Mouse (Mus musculus) midbrain, embryonic 16.5 days (tissue): ENCODE results near the gene Dcaf5. TPM values are rescaled to one million over a fixed set of nuclear protein-coding genes. Genes with fewer than 3 reads are reported as not detected.

Source experiments
- ATAC-seq: fragments of 200-750 bp; cut with Nextera tagmentation; 2 replicates; pipeline ENCODE4 v1.8.0; 2017; ENCODE audit warnings: moderate TSS enrichment
- H3K27ac ChIP-seq: fragments of 300-500 bp; sonication (generic); 2 replicates; pipeline ENCODE4 v1.5.1; 2014; ENCODE audit warnings: mild to moderate bottlenecking, low read length, mixed read lengths
- H3K27me3 ChIP-seq: fragments of 300-500 bp; sonication (generic); 2 replicates; pipeline ENCODE4 v1.6.1; 2014; ENCODE audit warnings: low read depth, low read length, mixed read lengths; ENCODE audit not compliant: control insufficient read depth, insufficient read depth
- H3K36me3 ChIP-seq: fragments of 300-500 bp; sonication (generic); 2 replicates; pipeline ENCODE4 v1.6.1; 2014; ENCODE audit warnings: mild to moderate bottlenecking, low read length, moderate library complexity, mixed read lengths; ENCODE audit not compliant: control insufficient read depth, insufficient read depth
- H3K4me1 ChIP-seq: fragments of 300-500 bp; sonication (generic); 2 replicates; pipeline ENCODE4 v1.6.1; 2014; ENCODE audit warnings: mild to moderate bottlenecking, low read length, mixed read lengths; ENCODE audit not compliant: control insufficient read depth, insufficient read depth
- H3K4me2 ChIP-seq: fragments of 300-500 bp; sonication (generic); 2 replicates; pipeline ENCODE4 v1.6.1; 2014; ENCODE audit warnings: mild to moderate bottlenecking, low read length, mixed read lengths
- H3K4me3 ChIP-seq: fragments of 300-500 bp; sonication (generic); 2 replicates; pipeline ENCODE4 v1.5.1; 2014; ENCODE audit warnings: low read depth, mild to moderate bottlenecking, low read length, moderate library complexity, mixed read lengths
- H3K9ac ChIP-seq: fragments of 300-500 bp; sonication (generic); 2 replicates; pipeline ENCODE4 v1.6.1; 2014; ENCODE audit warnings: low read depth, low read length, mixed read lengths
- H3K9me3 ChIP-seq: fragments of 300-500 bp; sonication (generic); replicated peaks from 2 replicates; pipeline ENCODE4 v1.6.1; 2014; ENCODE audit warnings: mild to moderate bottlenecking, low read length, mixed read lengths; ENCODE audit not compliant: control insufficient read depth, poor library complexity, severe bottlenecking
- WGBS: fragments of 180-500 bp; shearing (Covaris S2); extraction: QIAGEN DNeasy Blood & Tissue Kit; methylation state at CpG from one replicate; pipeline ENCODE4 v1.1.7; 2014; 5-methylcytosine and 5-hydroxymethylcytosine counted together
- microRNA-seq: library from miRNA; unstranded; fragments of <30 nt; microRNA quantifications from one replicate; pipeline ENCODE4, GENCODE M21; 2017
- polyA plus RNA-seq: library from polyadenylated mRNA; unstranded; fragments of >200 nt; fragmentation: Nextera tagmentation; extraction: Ambion mirVana; gene quantifications from 2 replicates; pipeline ENCODE4 v1.2.1, GENCODE M21; 2015

Gene Dcaf5
- polyA plus RNA-seq, 1 experiment from 2014 or later, result 25.0 TPM

GRCm38 (mm10) chr12:80291895-80292435 lies 144.4 kb downstream of the Dcaf5 start:
- H3K4me1 ChIP-seq, result no peaks in the 10 kb centered on the region
- no peak for ATAC-seq
- no peaks in the 10 kb centered on the region for H3K9me3 ChIP-seq
- no peak overlapping the region for H3K9ac ChIP-seq
- H3K4me3 ChIP-seq, result no peak overlapping the region
- 50% methylated on average over 3 of the region's 3 CpGs for WGBS
- H3K4me2 ChIP-seq, result no peak overlapping the region
- H3K36me3 ChIP-seq, result no peaks in the 10 kb centered on the region
- no peak overlapping the region for H3K27ac ChIP-seq
- no peaks in the 10 kb centered on the region for H3K27me3 ChIP-seq

GRCm38 (mm10) chr12:80290964-80291363 lies 145.4 kb downstream of the Dcaf5 start:
- Histone ChIP-seq H3K9me3 (no peaks in the 10 kb centered on the region), H3K9ac (no peak overlapping the region), H3K4me1 (no peaks in the 10 kb centered on the region), H3K27ac (no peak overlapping the region), H3K4me3 (no peak overlapping the region), H3K27me3 (no peaks in the 10 kb centered on the region), H3K4me2 (no peak overlapping the region), H3K36me3 (no peaks in the 10 kb centered on the region)
- whole genome bisulfite sequencing, result 88% methylated on average over 8 of the region's 8 CpGs
- ATAC-seq, result no peak

GRCm38 (mm10) chr12:80290483-80290882 lies 145.9 kb downstream of the Dcaf5 start:
- H3K4me1 ChIP-seq, result no peaks in the 10 kb centered on the region
- H3K27ac ChIP-seq, result no peak overlapping the region
- H3K4me3 ChIP-seq, result no peak overlapping the region
- WGBS, result 91% methylated on average over 4 of the region's 4 CpGs
- no peak overlapping the region for H3K4me2 ChIP-seq
- no peaks in the 10 kb centered on the region for H3K36me3 ChIP-seq
- H3K9ac ChIP-seq, result no peak overlapping the region
- H3K27me3 ChIP-seq, result no peaks in the 10 kb centered on the region
- ATAC-seq, result no peak
- no peaks in the 10 kb centered on the region for H3K9me3 ChIP-seq

- Histone ChIP-seq H3K4me2 (no peak overlapping the region), H3K27ac (no peak overlapping the region), H3K4me3 (no peak overlapping the region), H3K27me3 (no peaks in the 10 kb centered on the region), H3K9me3 (no peaks in the 10 kb centered on the region), H3K4me1 (no peaks in the 10 kb centered on the region), H3K36me3 (no peaks in the 10 kb centered on the region), H3K9ac (no peak overlapping the region)
- no peak for ATAC-seq
- WGBS, result 97% methylated on average over 2 of the region's 3 CpGs
These were observed 146.7 kb downstream of the Dcaf5 start for GRCm38 (mm10) chr12:80289722-80290121.

GRCm38 (mm10) chr12:80285890-80286289 lies 150.5 kb downstream of the Dcaf5 start:
- ATAC-seq, result no peak
- H3K36me3 ChIP-seq, result no peaks in the 10 kb centered on the region
- H3K4me1 ChIP-seq, result no peaks in the 10 kb centered on the region
- no peaks in the 10 kb centered on the region for H3K27me3 ChIP-seq
- H3K9me3 ChIP-seq, result no peaks in the 10 kb centered on the region
- no peak overlapping the region for H3K9ac ChIP-seq
- 69% methylated on average over 5 of the region's 5 CpGs for WGBS
- no peak overlapping the region for H3K27ac ChIP-seq
- no peak overlapping the region for H3K4me3 ChIP-seq
- no peak overlapping the region for H3K4me2 ChIP-seq

Small RNA genes lying within 50 kb of the gene (microRNA-seq; reads per million reads assigned to microRNA genes)
- 117 reads per million, percentile 56 among the genes with 10 or more reads in this experiment for gene Mir1843a

Other genes with a start within 250 kb of the Dcaf5 start
- 6.3 and 6.6 TPM in 2 replicates for gene Actn1, start 176.2 kb downstream of the Dcaf5 start, polyA plus RNA-seq
- gene Exd2, start 26.5 kb upstream of the Dcaf5 start, polyA plus RNA-seq, result 66.4 and 66.9 TPM in 2 replicates
- gene Galnt16, start 81.7 kb upstream of the Dcaf5 start, polyA plus RNA-seq, result 41.8 and 43.3 TPM in 2 replicates
- gene Slc39a9, start 207.3 kb upstream of the Dcaf5 start, polyA plus RNA-seq, result 25.2 and 26.2 TPM in 2 replicates
- gene Erh, start 207.7 kb upstream of the Dcaf5 start, polyA plus RNA-seq, result 252 and 253 TPM in 2 replicates